Mouse (Mus musculus): ENCODE measurements around the gene Dnaaf1. TPM values are rescaled to one million over a fixed set of nuclear protein-coding genes. Genes with fewer than 3 reads are reported as not detected.
A peak's percentile ranks its signal among the peaks of the same experiment; 100 is the strongest.

Gene Dnaaf1
- polyA plus RNA-seq, 1 experiment, result 0.70 TPM

- no peak for TF ChIP-seq CTCF (IDR thresholded peaks at IDR 0.05; ENCODE audit: control insufficient read depth, insufficient read depth, low read length)
- TF ChIP-seq POLR2A (IDR thresholded peaks at IDR 0.05; ENCODE audit: borderline replicate concordance, control insufficient read depth, low read depth, low read length), result no peak
- WGBS, result 63% methylated on average over 4 of the region's 4 CpGs
Observed at GRCm38 (mm10) chr8:119637381-119637780, 62.3 kb downstream of the Dnaaf1 start.

GRCm38 (mm10) chr8:119638261-119638660 is 63.2 kb downstream of the Dnaaf1 start:
- Histone ChIP-seq H3K4me3 (replicated peaks; ENCODE audit: control insufficient read depth, low read depth, low read length) (no peak overlapping the region), H3K27ac (ENCODE audit: control insufficient read depth, insufficient read depth, low read depth, low read length, poor library complexity) (no peak overlapping the region), H3K4me1 (ENCODE audit: control insufficient read depth, insufficient read depth, low read length) (no peaks in the 10 kb centered on the region)
- TF ChIP-seq CTCF (IDR thresholded peaks at IDR 0.05; ENCODE audit: control insufficient read depth, insufficient read depth, low read length), result no peak
- no peak for TF ChIP-seq POLR2A (IDR thresholded peaks at IDR 0.05; ENCODE audit: borderline replicate concordance, control insufficient read depth, low read depth, low read length)
- WGBS, result 80% methylated on average over 6 of the region's 6 CpGs

More at GRCm38 (mm10) chr8:119637381-119637780, 62.3 kb downstream of the Dnaaf1 start:
- no peak overlapping the region for H3K4me3 ChIP-seq (replicated peaks; ENCODE audit: control insufficient read depth, low read depth, low read length)
- no peak overlapping the region for H3K27ac ChIP-seq (ENCODE audit: control insufficient read depth, insufficient read depth, low read depth, low read length, poor library complexity)
- no peaks in the 10 kb centered on the region for H3K4me1 ChIP-seq (ENCODE audit: control insufficient read depth, insufficient read depth, low read length)

GRCm38 (mm10) chr8:119639798-119640197 is 64.8 kb downstream of the Dnaaf1 start:
- WGBS, result 61% methylated on average over 7 of the region's 7 CpGs
- H3K4me1 ChIP-seq (ENCODE audit: control insufficient read depth, insufficient read depth, low read length), result no peaks in the 10 kb centered on the region
- no peak overlapping the region for H3K27ac ChIP-seq (ENCODE audit: control insufficient read depth, insufficient read depth, low read depth, low read length, poor library complexity)
- no peak overlapping the region for H3K4me3 ChIP-seq (replicated peaks; ENCODE audit: control insufficient read depth, low read depth, low read length)
- no peak for TF ChIP-seq CTCF (IDR thresholded peaks at IDR 0.05; ENCODE audit: control insufficient read depth, insufficient read depth, low read length)
- no peak for TF ChIP-seq POLR2A (IDR thresholded peaks at IDR 0.05; ENCODE audit: borderline replicate concordance, control insufficient read depth, low read depth, low read length)

GRCm38 (mm10) chr8:119641058-119641457 is 66.0 kb downstream of the Dnaaf1 start:
- Histone ChIP-seq H3K4me3 (replicated peaks; ENCODE audit: control insufficient read depth, low read depth, low read length) (no peak overlapping the region), H3K4me1 (ENCODE audit: control insufficient read depth, insufficient read depth, low read length) (no peaks in the 10 kb centered on the region), H3K27ac (ENCODE audit: control insufficient read depth, insufficient read depth, low read depth, low read length, poor library complexity) (no peak overlapping the region)
- WGBS, result 77% methylated on average over 5 of the region's 5 CpGs
- TF ChIP-seq CTCF (IDR thresholded peaks at IDR 0.05; ENCODE audit: control insufficient read depth, insufficient read depth, low read length) (no peak), POLR2A (IDR thresholded peaks at IDR 0.05; ENCODE audit: borderline replicate concordance, control insufficient read depth, low read depth, low read length) (no peak)

GRCm38 (mm10) chr8:119642960-119643359 is 67.9 kb downstream of the Dnaaf1 start:
- TF ChIP-seq POLR2A (IDR thresholded peaks at IDR 0.05; ENCODE audit: borderline replicate concordance, control insufficient read depth, low read depth, low read length) (no peak), CTCF (IDR thresholded peaks at IDR 0.05; ENCODE audit: control insufficient read depth, insufficient read depth, low read length) (no peak)
- no peaks in the 10 kb centered on the region for H3K4me1 ChIP-seq (ENCODE audit: control insufficient read depth, insufficient read depth, low read length)
- 81% methylated on average over 1 of the region's 1 CpGs for WGBS
- H3K27ac ChIP-seq (ENCODE audit: control insufficient read depth, insufficient read depth, low read depth, low read length, poor library complexity), result no peak overlapping the region
- no peak overlapping the region for H3K4me3 ChIP-seq (replicated peaks; ENCODE audit: control insufficient read depth, low read depth, low read length)

- Histone ChIP-seq H3K4me1 (ENCODE audit: control insufficient read depth, insufficient read depth, low read length) (no peaks in the 10 kb centered on the region), H3K27ac (ENCODE audit: control insufficient read depth, insufficient read depth, low read depth, low read length, poor library complexity) (no peak overlapping the region), H3K4me3 (replicated peaks; ENCODE audit: control insufficient read depth, low read depth, low read length) (no peak overlapping the region)
- TF ChIP-seq POLR2A (IDR thresholded peaks at IDR 0.05; ENCODE audit: borderline replicate concordance, control insufficient read depth, low read depth, low read length) (no peak), CTCF (IDR thresholded peaks at IDR 0.05; ENCODE audit: control insufficient read depth, insufficient read depth, low read length) (no peak)
- WGBS, result 90% methylated on average over 17 of the region's 17 CpGs
Observed at GRCm38 (mm10) chr8:119644429-119644960, 69.5 kb downstream of the Dnaaf1 start.

- no peak overlapping the region for H3K4me3 ChIP-seq (replicated peaks; ENCODE audit: control insufficient read depth, low read depth, low read length)
- H3K27ac ChIP-seq (ENCODE audit: control insufficient read depth, insufficient read depth, low read depth, low read length, poor library complexity), result no peak overlapping the region
- H3K4me1 ChIP-seq (ENCODE audit: control insufficient read depth, insufficient read depth, low read length), result no peaks in the 10 kb centered on the region
- WGBS, result 77% methylated on average over 18 of the region's 18 CpGs
- TF ChIP-seq CTCF (IDR thresholded peaks at IDR 0.05; ENCODE audit: control insufficient read depth, insufficient read depth, low read length) (no peak), POLR2A (IDR thresholded peaks at IDR 0.05; ENCODE audit: borderline replicate concordance, control insufficient read depth, low read depth, low read length) (no peak)
Observed at GRCm38 (mm10) chr8:119644981-119645597, 70.1 kb downstream of the Dnaaf1 start.

GRCm38 (mm10) chr8:119646197-119646596 is 71.2 kb downstream of the Dnaaf1 start:
- Histone ChIP-seq H3K27ac (ENCODE audit: control insufficient read depth, insufficient read depth, low read depth, low read length, poor library complexity) (no peak overlapping the region), H3K4me3 (replicated peaks; ENCODE audit: control insufficient read depth, low read depth, low read length) (no peak overlapping the region), H3K4me1 (ENCODE audit: control insufficient read depth, insufficient read depth, low read length) (no peaks in the 10 kb centered on the region)
- 56% methylated on average over 3 of the region's 3 CpGs for WGBS
- peak; percentile 33; the same call in 1 of the 2 replicates for TF ChIP-seq CTCF (IDR thresholded peaks at IDR 0.05; ENCODE audit: control insufficient read depth, insufficient read depth, low read length)
- no peak for TF ChIP-seq POLR2A (IDR thresholded peaks at IDR 0.05; ENCODE audit: borderline replicate concordance, control insufficient read depth, low read depth, low read length)

Data from bone marrow, adult 2 months (tissue).